Comparison of ENCODE assay signal across 8 mouse cellular contexts in the genomic region with DNA sequence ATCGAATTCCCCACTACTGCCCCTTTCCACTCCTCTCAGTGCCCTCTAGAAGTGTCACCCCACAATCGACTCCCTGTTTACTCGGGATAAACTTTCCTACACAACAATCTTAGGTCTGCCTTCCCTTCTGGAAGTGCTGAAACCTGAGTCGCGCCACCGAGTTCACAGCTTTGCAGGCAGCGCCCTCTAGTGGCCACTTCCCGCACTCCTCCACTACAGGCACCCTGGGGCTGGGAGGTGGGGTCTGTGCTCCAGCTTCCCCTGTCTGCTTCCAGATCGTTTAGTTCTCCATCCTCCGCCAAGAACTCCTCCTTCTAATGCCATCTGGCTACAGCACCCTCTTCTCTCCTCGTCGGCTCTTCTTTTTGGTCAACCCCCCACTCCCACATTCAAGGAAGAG. TPM values are rescaled to one million over a fixed set of nuclear protein-coding genes. Genes with fewer than 3 reads are reported as not detected.
DNase-seq lines count a peak whose midpoint lies in the region; ATAC-seq lines count a peak whose summit lies in the region.

No protein-coding gene starts in this region.

- peak; percentile 43 for ATAC-seq in CD4-positive, CD25-positive, alpha-beta regulatory T cell, adult 4 months
- 0 out of 2 replicates have a peak, but pooled peaks have one; percentile 14 for ATAC-seq in heart, embryonic 16.5 days (replicated peaks; ENCODE audit: extremely low read depth, insufficient read depth, low FRiP score)
- no peak for ATAC-seq in liver, embryonic 15.5 days (ENCODE audit: insufficient read depth)
- peak; percentile 66 for ATAC-seq in neural tube, embryonic 12.5 days (ENCODE audit: low FRiP score, low read depth)
- ATAC-seq in stomach, embryonic 16.5 days (ENCODE audit: insufficient read depth, low FRiP score), result peak; percentile 65; the same call in 1 of the 2 replicates

- no peaks in the 10 kb centered on the region for H3K36me3 ChIP-seq in forebrain, embryonic 10.5 days (replicated peaks)
- no peaks in the 10 kb centered on the region for H3K36me3 ChIP-seq in heart, embryonic 16.5 days (ENCODE audit: control insufficient read depth, insufficient read depth)
- no peaks in the 10 kb centered on the region for H3K36me3 ChIP-seq in liver, embryonic 15.5 days (replicated peaks)
- H3K36me3 ChIP-seq in neural tube, embryonic 12.5 days, result no peaks in the 10 kb centered on the region
- H3K36me3 ChIP-seq in stomach, embryonic 16.5 days (ENCODE audit: control insufficient read depth, insufficient read depth, low read length), result no peaks in the 10 kb centered on the region

- H3K4me1 ChIP-seq in forebrain, embryonic 10.5 days, result peaks cover 3% of the 10 kb centered on the region; the same call in 1 of the 2 replicates
- H3K4me1 ChIP-seq in heart, embryonic 16.5 days (ENCODE audit: control insufficient read depth, insufficient read depth, low read length), result no peaks in the 10 kb centered on the region
- H3K4me1 ChIP-seq in liver, embryonic 15.5 days (replicated peaks), result no peaks in the 10 kb centered on the region; the same call in 1 of the 2 replicates
- no peaks in the 10 kb centered on the region for H3K4me1 ChIP-seq in neural tube, embryonic 12.5 days
- H3K4me1 ChIP-seq in stomach, embryonic 16.5 days (ENCODE audit: control insufficient read depth, insufficient read depth, low read length), result peaks cover 4% of the 10 kb centered on the region; the same call in 1 of the 2 replicates

- peak overlapping the region; percentile 33; the same call in 1 of the 2 replicates for H3K4me3 ChIP-seq in forebrain, embryonic 10.5 days
- H3K4me3 ChIP-seq in heart, embryonic 16.5 days (ENCODE audit: low read length), result peak overlapping the region; percentile 15; the same call in 1 of the 2 replicates
- no peak overlapping the region for H3K4me3 ChIP-seq in liver, embryonic 15.5 days (replicated peaks)
- no peak overlapping the region for H3K4me3 ChIP-seq in neural tube, embryonic 12.5 days
- H3K4me3 ChIP-seq in stomach, embryonic 16.5 days (replicated peaks; ENCODE audit: low read length), result peak overlapping the region; percentile 23; the same call in 1 of the 2 replicates

- H3K27me3 ChIP-seq in forebrain, embryonic 10.5 days (ENCODE audit: poor library complexity, severe bottlenecking), result peaks cover 73% of the 10 kb centered on the region
- H3K27me3 ChIP-seq in heart, embryonic 16.5 days (ENCODE audit: control insufficient read depth, insufficient read depth, low read length), result peaks cover 6% of the 10 kb centered on the region; the same call in 1 of the 2 replicates
- peaks cover 32% of the 10 kb centered on the region for H3K27me3 ChIP-seq in liver, embryonic 15.5 days
- no peaks in the 10 kb centered on the region for H3K27me3 ChIP-seq in neural tube, embryonic 12.5 days (replicated peaks)
- H3K27me3 ChIP-seq in stomach, embryonic 16.5 days (ENCODE audit: control insufficient read depth, insufficient read depth, low read length), result peaks cover 4% of the 10 kb centered on the region; the same call in 1 of the 2 replicates

- peak; percentile 31 for DNase-seq in c-Kit-negative CD71-positive TER-119-positive erythroid progenitor cells, embryonic 14.5 days (ENCODE audit: low read depth, low spot score)
- peak; percentile 76 for DNase-seq in forebrain, embryonic 10.5 days (ENCODE audit: extremely low spot score, low spot score)
- DNase-seq in kidney, postnatal 25 days, result peak; percentile 63 to 80

- H3K27ac ChIP-seq in forebrain, embryonic 10.5 days, result no peak overlapping the region
- no peak overlapping the region for H3K27ac ChIP-seq in heart, embryonic 16.5 days (ENCODE audit: low read length)
- no peak overlapping the region for H3K27ac ChIP-seq in liver, embryonic 15.5 days (replicated peaks)
- no peak overlapping the region for H3K27ac ChIP-seq in neural tube, embryonic 12.5 days
- no peak overlapping the region for H3K27ac ChIP-seq in stomach, embryonic 16.5 days (ENCODE audit: low read length)

- H3K4me2 ChIP-seq in heart, embryonic 16.5 days (ENCODE audit: low read depth, low read length), result peak overlapping the region; percentile 56
- peak overlapping the region; percentile 35; the same call in 1 of the 2 replicates for H3K4me2 ChIP-seq in liver, embryonic 15.5 days
- peak overlapping the region; percentile 46 for H3K4me2 ChIP-seq in neural tube, embryonic 12.5 days (replicated peaks)
- H3K4me2 ChIP-seq in stomach, embryonic 16.5 days (ENCODE audit: low read depth, low read length), result peak overlapping the region; percentile 43; the same call in 1 of the 2 replicates

- H3K9me3 ChIP-seq in forebrain, embryonic 10.5 days, result no peaks in the 10 kb centered on the region
- H3K9me3 ChIP-seq in heart, embryonic 16.5 days (replicated peaks; ENCODE audit: control insufficient read depth, low read length), result no peaks in the 10 kb centered on the region
- H3K9me3 ChIP-seq in liver, embryonic 15.5 days (replicated peaks), result no peaks in the 10 kb centered on the region
- no peaks in the 10 kb centered on the region for H3K9me3 ChIP-seq in neural tube, embryonic 12.5 days
- no peaks in the 10 kb centered on the region for H3K9me3 ChIP-seq in stomach, embryonic 16.5 days (replicated peaks; ENCODE audit: control insufficient read depth, low read length)

- no peak overlapping the region for H3K9ac ChIP-seq in heart, embryonic 16.5 days (ENCODE audit: low read length)
- no peak overlapping the region for H3K9ac ChIP-seq in liver, embryonic 15.5 days
- no peak overlapping the region for H3K9ac ChIP-seq in neural tube, embryonic 12.5 days
- peak overlapping the region; percentile 52; the same call in 1 of the 2 replicates for H3K9ac ChIP-seq in stomach, embryonic 16.5 days (ENCODE audit: low read length)

- 17% methylated on average over 12 of the region's 12 CpGs for WGBS in forebrain, embryonic 10.5 days
- WGBS in heart, embryonic 16.5 days, result 11% methylated on average over 12 of the region's 12 CpGs
- WGBS in liver, embryonic 15.5 days (ENCODE audit: insufficient replicate concordance), result 14% methylated on average over 12 of the region's 12 CpGs
- WGBS in neural tube, embryonic 12.5 days, result 15% methylated on average over 12 of the region's 12 CpGs
- WGBS in stomach, embryonic 16.5 days, result 9% methylated on average over 12 of the region's 12 CpGs

RNA-seq across cellular contexts. Expression of a gene that starts 40.6 kb away (rescaled TPM):
- polyA plus RNA-seq in CD4-positive, CD25-positive, alpha-beta regulatory T cell, adult 4 months (2017; shearing (Covaris generic)), result not detected
- polyA plus RNA-seq in forebrain, embryonic 10.5 days (2016; fragmentation: Nextera tagmentation; extraction: Ambion mirVana), result 0.10 and 0.26 TPM in 2 replicates
- polyA plus RNA-seq in heart, embryonic 16.5 days (2015; fragmentation: Nextera tagmentation; extraction: Ambion mirVana), result 0.18 and 0.19 TPM in 2 replicates
- 0.03 TPM in 1 of 2 replicates, not detected in the other for polyA plus RNA-seq in liver, embryonic 15.5 days (2015; fragmentation: Nextera tagmentation; extraction: Ambion mirVana)
- 0.15 and 0.22 TPM in 2 replicates for polyA plus RNA-seq in neural tube, embryonic 12.5 days (2016; fragmentation: Nextera tagmentation; extraction: Ambion mirVana)
- polyA plus RNA-seq in stomach, embryonic 16.5 days (2015; fragmentation: Nextera tagmentation; extraction: Ambion mirVana), result 1.0 and 1.1 TPM in 2 replicates

Comparison
In these comparisons a context has a peak if more than half of its experiments do, and no peak if none do; other contexts are left out.
1. H3K4me3 ChIP-seq: peak in forebrain, embryonic 10.5 days (single experiment), heart, embryonic 16.5 days (single experiment) and stomach, embryonic 16.5 days (single experiment); none in liver, embryonic 15.5 days (single experiment) and neural tube, embryonic 12.5 days (single experiment).
2. Peak in every context shown above with its lines, with median percentiles within 50 percentile points of each other: DNase-seq and H3K4me2 ChIP-seq.